Mouse (Mus musculus) limb, embryonic 15.5 days (tissue): ENCODE data around the gene Wars2. TPM values are rescaled to one million over a fixed set of nuclear protein-coding genes. Genes with fewer than 3 reads are reported as not detected.
A peak's percentile ranks its signal among the peaks of the same experiment; 100 is the strongest.

Experiments used
- ATAC-seq: fragments of 200-750 bp; cut with Nextera tagmentation; 2 replicates; pipeline ENCODE4 v1.8.0; 2017; ENCODE audit warnings: low read depth, moderate TSS enrichment; ENCODE audit not compliant: insufficient number of reproducible peaks, low FRiP score, low TSS enrichment
- H3K27ac ChIP-seq: fragments of 300-500 bp; sonication (generic); 2 replicates; pipeline ENCODE4 v1.5.1; 2015; ENCODE audit warnings: moderate library complexity, mild to moderate bottlenecking, inconsistent platforms
- H3K27me3 ChIP-seq: fragments of 300-500 bp; sonication (generic); 2 replicates; pipeline ENCODE4 v1.6.1; 2015; ENCODE audit warnings: inconsistent platforms
- H3K36me3 ChIP-seq: fragments of 300-500 bp; sonication (generic); 2 replicates; pipeline ENCODE4 v1.6.1; 2015; ENCODE audit warnings: inconsistent platforms
- H3K4me1 ChIP-seq: fragments of 300-500 bp; sonication (generic); 2 replicates; pipeline ENCODE4 v1.6.1; 2015; ENCODE audit warnings: inconsistent platforms
- H3K4me2 ChIP-seq: fragments of 300-500 bp; sonication (generic); 2 replicates; pipeline ENCODE4 v1.6.1; 2015; ENCODE audit warnings: mild to moderate bottlenecking, inconsistent platforms
- H3K4me3 ChIP-seq: fragments of 300-500 bp; sonication (generic); 2 replicates; pipeline ENCODE4 v1.5.1; 2015; ENCODE audit warnings: mild to moderate bottlenecking, inconsistent platforms
- H3K9ac ChIP-seq: fragments of 300-500 bp; sonication (generic); 2 replicates; pipeline ENCODE4 v1.6.1; 2015; ENCODE audit warnings: inconsistent platforms
- H3K9me3 ChIP-seq: fragments of 300-500 bp; sonication (generic); 2 replicates; pipeline ENCODE4 v1.6.1; 2016; ENCODE audit warnings: inconsistent platforms
- WGBS: fragments of 180-500 bp; shearing (Covaris S2); methylation state at CpG from one replicate; pipeline ENCODE4 v1.1.7; 2015; 5-methylcytosine and 5-hydroxymethylcytosine counted together
- polyA plus RNA-seq: library from polyadenylated mRNA; unstranded; fragments of >200 nt; fragmentation: Nextera tagmentation; extraction: Ambion mirVana; gene quantifications from 2 replicates; pipeline ENCODE4 v1.2.1, GENCODE M21; 2015

Wars2 gene
- 8.3 and 8.8 TPM in 2 replicates for polyA plus RNA-seq

DNA sequence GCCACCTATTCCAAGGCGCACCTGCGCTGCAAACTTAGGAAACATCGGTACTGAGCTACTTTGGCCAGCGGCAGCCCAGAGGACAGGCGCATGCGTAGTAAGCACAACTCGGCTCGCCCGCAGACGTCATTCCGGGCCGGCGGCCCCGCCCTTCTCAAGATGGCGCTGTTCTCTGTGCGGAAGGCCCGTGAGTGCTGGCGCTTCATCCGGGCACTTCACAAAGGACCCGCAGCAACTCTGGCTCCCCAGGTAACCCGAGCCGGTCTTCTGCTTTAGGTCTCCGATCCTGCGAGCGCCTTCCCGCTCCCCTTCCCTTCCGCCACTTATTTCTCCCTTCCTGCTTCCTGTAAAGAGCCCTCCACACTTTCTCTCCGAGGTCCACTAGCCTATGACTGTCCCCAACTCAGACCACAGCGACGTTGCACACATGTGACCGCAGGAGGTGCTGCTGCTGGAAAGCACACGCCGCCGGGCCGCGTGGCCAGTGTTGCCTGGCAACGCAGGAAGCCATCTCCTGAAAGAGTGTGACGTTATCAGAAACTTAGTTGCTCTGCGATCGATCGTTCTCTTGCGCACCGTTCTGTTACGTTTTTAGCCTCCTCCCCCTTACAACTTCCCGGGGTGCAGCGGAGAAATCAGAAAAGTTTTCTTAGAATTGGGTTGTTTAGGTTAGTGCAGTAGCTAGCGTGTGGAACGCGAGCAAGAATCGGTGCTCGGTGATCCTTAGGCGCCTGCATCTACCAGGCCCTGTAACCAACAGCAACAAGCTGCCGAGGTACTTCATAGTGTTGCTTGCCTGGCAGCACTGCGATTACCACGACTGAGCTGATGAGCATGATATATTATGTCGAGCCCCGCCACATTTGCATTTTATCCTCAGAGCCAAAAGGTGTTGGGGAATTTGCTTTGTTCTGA lies at the start of gene Wars2:
Wars2 (plus strand) TSS at position 129 of the 915 bp plus-strand sequence.
- Histone ChIP-seq H3K27me3 (no peaks in the 10 kb centered on the region), H3K4me3 (peak within 1 kb of the TSS; percentile 61), H3K9ac (peak within 1 kb of the TSS; percentile 52), H3K36me3 (peaks cover 2% of the 10 kb centered on the region; the same call in 1 of the 2 replicates), H3K4me2 (peak within 1 kb of the TSS; percentile 69), H3K4me1 (0 out of 2 replicates have a peak, but pooled peaks cover 5% of the 10 kb centered on the region), H3K9me3 (no peaks in the 10 kb centered on the region), H3K27ac (peak within 1 kb of the TSS; percentile 97)
- ATAC-seq: peak; percentile 99
- under 1% methylated on average over 57 of the region's 57 CpGs for WGBS

- no peak for ATAC-seq
- Histone ChIP-seq H3K4me1 (no peaks in the 10 kb centered on the region), H3K36me3 (no peaks in the 10 kb centered on the region), H3K4me2 (no peak overlapping the region), H3K27me3 (no peaks in the 10 kb centered on the region), H3K9ac (no peak overlapping the region), H3K27ac (no peak overlapping the region), H3K4me3 (no peak overlapping the region), H3K9me3 (no peaks in the 10 kb centered on the region)
- WGBS: 75% methylated on average over 3 of the region's 3 CpGs
These were observed 44.1 kb upstream of the Wars2 start for GRCm38 (mm10) chr3:99096816-99097215.

DNA sequence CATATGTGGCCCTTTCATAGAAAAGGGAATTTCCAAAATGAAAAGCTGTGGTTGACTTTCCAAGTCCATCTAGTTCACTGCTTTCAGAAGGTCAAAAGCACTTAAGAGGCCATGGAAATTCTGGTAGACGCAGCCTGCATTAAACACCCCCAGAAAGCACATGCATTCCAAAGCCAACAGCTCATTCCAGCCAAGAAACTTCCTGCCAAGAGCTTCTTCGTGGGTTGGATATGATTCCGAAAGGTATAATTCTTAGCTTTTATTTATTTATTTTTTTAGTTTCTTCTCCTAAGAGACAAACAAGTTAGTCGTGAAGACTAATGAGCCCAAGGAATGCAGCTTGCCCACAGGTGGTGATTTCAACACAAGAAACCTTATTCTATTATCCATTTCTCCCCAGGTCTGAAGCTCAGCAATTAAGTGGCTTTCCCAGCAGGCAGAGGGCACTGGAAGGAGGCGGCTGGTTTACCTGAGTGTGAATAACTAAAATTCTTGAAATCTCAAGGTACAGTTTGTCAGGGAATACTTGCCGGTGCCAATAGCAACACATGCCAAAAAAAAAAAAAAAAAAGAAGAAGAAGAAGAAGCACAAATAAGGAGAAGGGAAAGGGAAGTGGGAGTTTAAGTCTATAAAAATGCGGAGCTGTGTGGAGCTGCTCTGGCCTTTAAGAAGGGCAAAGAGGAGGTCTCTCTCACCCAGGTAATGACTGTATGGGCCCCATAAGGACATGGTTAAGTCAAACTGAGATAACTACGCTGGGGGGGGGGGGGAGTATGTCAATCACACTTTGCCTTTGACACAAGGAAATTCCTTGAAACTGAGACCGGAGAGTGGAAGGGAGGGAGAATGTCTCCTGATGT lies 30.3 kb upstream of the Wars2 start:
- Histone ChIP-seq H3K27ac (peak overlapping the region; percentile 67), H3K4me2 (peak overlapping the region; percentile 7; the same call in 1 of the 2 replicates), H3K36me3 (no peaks in the 10 kb centered on the region), H3K9me3 (no peaks in the 10 kb centered on the region), H3K27me3 (no peaks in the 10 kb centered on the region), H3K9ac (no peak overlapping the region), H3K4me1 (peaks cover 33% of the 10 kb centered on the region), H3K4me3 (no peak overlapping the region)
- 22% methylated on average over 9 of the region's 9 CpGs for WGBS
- ATAC-seq: peak; percentile 45; the same call in 1 of the 2 replicates

DNA sequence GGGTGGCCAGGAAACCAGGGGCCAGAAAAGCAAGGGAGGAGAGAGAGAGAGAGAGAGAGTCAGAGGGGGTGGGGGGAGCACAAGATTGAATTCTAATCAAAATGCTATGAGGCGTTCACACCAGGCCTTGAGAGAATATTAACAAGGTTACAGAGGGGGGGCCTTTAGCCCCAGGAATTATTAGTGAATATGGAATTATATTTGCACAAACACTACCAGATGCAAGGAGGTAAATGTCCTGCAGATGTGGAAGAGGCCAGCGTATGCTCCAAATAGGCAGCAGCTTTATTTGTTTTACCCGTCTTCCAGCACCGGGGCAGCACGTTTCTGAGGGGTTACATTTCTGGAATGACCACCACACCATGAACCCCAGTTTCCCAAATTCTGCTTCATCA lies 29.7 kb upstream of the Wars2 start:
- Histone ChIP-seq H3K36me3 (no peaks in the 10 kb centered on the region), H3K9me3 (no peaks in the 10 kb centered on the region), H3K9ac (no peak overlapping the region), H3K4me2 (peak overlapping the region; percentile 7; the same call in 1 of the 2 replicates), H3K4me1 (peaks cover 33% of the 10 kb centered on the region), H3K27ac (no peak overlapping the region; the same call in 1 of the 2 replicates), H3K27me3 (no peaks in the 10 kb centered on the region), H3K4me3 (no peak overlapping the region)
- ATAC-seq: peak; percentile 26; the same call in 1 of the 2 replicates
- WGBS: 31% methylated on average over 5 of the region's 5 CpGs

DNA sequence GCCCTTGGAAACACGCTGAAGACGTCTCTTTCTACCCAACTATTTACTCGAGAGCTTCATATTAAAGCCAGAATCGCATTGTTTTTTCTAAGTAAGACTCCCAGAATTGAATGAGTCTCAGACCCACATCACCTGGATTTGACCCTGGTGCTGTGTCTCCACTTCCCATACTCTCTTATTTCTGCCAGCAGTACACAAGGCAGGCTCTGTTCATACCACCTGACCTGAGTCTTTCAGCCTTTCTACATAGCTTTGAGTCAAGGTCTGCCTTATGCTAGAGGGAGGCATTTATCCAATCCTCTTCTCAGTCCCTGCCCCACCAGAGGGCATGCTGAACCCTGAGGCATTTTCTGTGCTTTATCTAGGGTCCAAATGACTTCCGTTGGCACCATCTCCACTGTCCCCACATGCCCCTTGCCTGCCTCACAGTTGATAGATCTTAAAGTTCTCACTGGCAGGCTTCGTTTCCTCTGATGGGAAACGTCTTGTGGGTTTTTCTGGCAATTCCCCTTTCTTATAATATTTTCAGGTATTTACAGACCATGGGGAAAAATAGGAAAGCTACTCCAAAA lies 27.5 kb upstream of the Wars2 start:
- H3K4me2 ChIP-seq: no peak overlapping the region
- H3K27me3 ChIP-seq: no peaks in the 10 kb centered on the region
- H3K27ac ChIP-seq: peak overlapping the region; percentile 66; the same call in 1 of the 2 replicates
- no peak overlapping the region for H3K4me3 ChIP-seq
- no peaks in the 10 kb centered on the region for H3K9me3 ChIP-seq
- WGBS: 48% methylated on average over 7 of the region's 7 CpGs
- no peak for ATAC-seq
- H3K9ac ChIP-seq: no peak overlapping the region
- H3K36me3 ChIP-seq: no peaks in the 10 kb centered on the region
- H3K4me1 ChIP-seq: peaks cover 33% of the 10 kb centered on the region

GRCm38 (mm10) chr3:99120942-99121341 lies 19.9 kb upstream of the Wars2 start:
- Histone ChIP-seq H3K9me3 (no peaks in the 10 kb centered on the region), H3K27ac (no peak overlapping the region), H3K4me2 (no peak overlapping the region), H3K36me3 (no peaks in the 10 kb centered on the region), H3K9ac (no peak overlapping the region), H3K4me1 (no peaks in the 10 kb centered on the region), H3K4me3 (no peak overlapping the region), H3K27me3 (no peaks in the 10 kb centered on the region)
- ATAC-seq: no peak
- 74% methylated on average over 2 of the region's 2 CpGs for WGBS

GRCm38 (mm10) chr3:99130521-99130920 lies 10.3 kb upstream of the Wars2 start:
- 76% methylated on average over 1 of the region's 1 CpGs for WGBS
- ATAC-seq: no peak
- H3K9ac ChIP-seq: no peak overlapping the region
- H3K27ac ChIP-seq: no peak overlapping the region
- H3K27me3 ChIP-seq: no peaks in the 10 kb centered on the region
- H3K4me2 ChIP-seq: no peak overlapping the region
- H3K4me1 ChIP-seq: no peaks in the 10 kb centered on the region
- no peaks in the 10 kb centered on the region for H3K9me3 ChIP-seq
- H3K36me3 ChIP-seq: no peaks in the 10 kb centered on the region
- H3K4me3 ChIP-seq: no peak overlapping the region

DNA sequence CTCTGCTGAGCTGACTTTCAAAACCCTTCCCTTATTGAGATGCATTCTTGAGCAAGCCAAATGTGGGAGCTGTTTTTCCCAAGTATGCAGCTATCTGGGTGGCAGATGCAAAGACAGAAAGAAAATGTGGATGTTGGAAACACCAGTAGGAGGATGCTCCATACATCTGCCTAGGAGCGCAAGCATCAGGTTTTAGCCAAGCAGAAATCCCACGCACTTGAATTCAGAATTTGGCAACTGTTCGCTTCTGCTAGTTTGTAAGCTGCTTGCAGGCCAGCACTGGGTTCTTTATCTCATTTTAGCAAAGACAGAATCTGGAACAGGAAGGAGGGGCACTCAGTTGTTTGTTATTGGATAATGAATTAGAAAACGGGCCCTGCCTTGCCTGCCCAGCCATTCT lies 8.9 kb upstream of the Wars2 start:
- Histone ChIP-seq H3K4me2 (no peak overlapping the region), H3K9ac (no peak overlapping the region), H3K4me1 (no peaks in the 10 kb centered on the region), H3K36me3 (no peaks in the 10 kb centered on the region), H3K27me3 (no peaks in the 10 kb centered on the region), H3K27ac (no peak overlapping the region), H3K4me3 (no peak overlapping the region), H3K9me3 (no peaks in the 10 kb centered on the region)
- no peak for ATAC-seq
- 70% methylated on average over 4 of the region's 4 CpGs for WGBS

GRCm38 (mm10) chr3:99133913-99134312 lies 7.0 kb upstream of the Wars2 start:
- Histone ChIP-seq H3K4me2 (no peak overlapping the region), H3K9me3 (no peaks in the 10 kb centered on the region), H3K9ac (no peak overlapping the region), H3K27ac (no peak overlapping the region), H3K4me3 (no peak overlapping the region), H3K36me3 (no peaks in the 10 kb centered on the region), H3K4me1 (no peaks in the 10 kb centered on the region), H3K27me3 (no peaks in the 10 kb centered on the region)
- WGBS: 77% methylated on average over 4 of the region's 4 CpGs
- no peak for ATAC-seq

- no peak overlapping the region for H3K4me3 ChIP-seq
- no peak overlapping the region for H3K27ac ChIP-seq
- H3K4me1 ChIP-seq: no peaks in the 10 kb centered on the region
- WGBS: 42% methylated on average over 3 of the region's 3 CpGs
- peaks cover 3% of the 10 kb centered on the region; the same call in 1 of the 2 replicates for H3K36me3 ChIP-seq
- H3K9me3 ChIP-seq: no peaks in the 10 kb centered on the region
- H3K27me3 ChIP-seq: no peaks in the 10 kb centered on the region
- ATAC-seq: no peak
- H3K9ac ChIP-seq: no peak overlapping the region
- no peak overlapping the region for H3K4me2 ChIP-seq
These were observed 7.0 kb downstream of the Wars2 start for GRCm38 (mm10) chr3:99147886-99148285.

DNA sequence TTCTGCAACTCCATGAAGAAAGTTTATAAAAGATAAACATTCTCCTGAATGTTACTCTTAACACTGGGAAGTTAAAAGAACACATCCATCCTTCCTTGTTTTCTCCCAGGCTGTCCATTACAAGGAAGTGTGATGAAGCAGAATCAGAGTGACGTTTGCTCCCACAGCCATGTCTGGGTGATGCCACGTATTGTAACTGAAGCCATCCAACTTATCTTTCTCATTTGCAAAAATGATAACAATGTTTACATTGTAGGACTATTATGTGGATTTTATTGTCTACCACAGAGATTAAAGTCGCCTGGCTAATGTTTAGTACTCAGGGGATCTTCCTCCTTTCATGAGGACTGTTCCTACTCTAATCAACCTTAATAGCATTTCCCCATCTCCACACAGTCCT lies 8.2 kb downstream of the Wars2 start:
- Histone ChIP-seq H3K9me3 (no peaks in the 10 kb centered on the region), H3K4me2 (no peak overlapping the region), H3K27ac (no peak overlapping the region), H3K9ac (no peak overlapping the region), H3K36me3 (peaks cover 3% of the 10 kb centered on the region; the same call in 1 of the 2 replicates), H3K27me3 (no peaks in the 10 kb centered on the region), H3K4me1 (no peaks in the 10 kb centered on the region), H3K4me3 (no peak overlapping the region)
- WGBS: 68% methylated on average over 3 of the region's 3 CpGs
- ATAC-seq: no peak
